Mouse (Mus musculus) liver, embryonic 16.5 days (tissue): ENCODE results near the gene Rxrb. TPM values are rescaled to one million over a fixed set of nuclear protein-coding genes. Genes with fewer than 3 reads are reported as not detected.

Experiments
- ATAC-seq: fragments of 200-750 bp; cut with Nextera tagmentation; 2 replicates; pipeline ENCODE4 v1.8.0; 2017; ENCODE audit warnings: low read depth, mild to moderate bottlenecking, moderate number of reproducible peaks, moderate library complexity
- H3K27ac ChIP-seq: fragments of 300-500 bp; sonication (generic); 2 replicates; pipeline ENCODE4 v1.5.1; 2014; ENCODE audit warnings: mild to moderate bottlenecking, low read length
- H3K27me3 ChIP-seq: fragments of 300-500 bp; sonication (generic); 2 replicates; pipeline ENCODE4 v1.6.1; 2014; ENCODE audit warnings: low read depth, low read length, mixed read lengths; ENCODE audit not compliant: control insufficient read depth, insufficient read depth
- H3K36me3 ChIP-seq: fragments of 300-500 bp; sonication (generic); 2 replicates; pipeline ENCODE4 v1.6.1; 2014; ENCODE audit warnings: mild to moderate bottlenecking; ENCODE audit not compliant: control insufficient read depth, insufficient read depth
- H3K4me1 ChIP-seq: fragments of 300-500 bp; sonication (generic); 2 replicates; pipeline ENCODE4 v1.6.1; 2014; ENCODE audit warnings: low read depth, low read length, mixed read lengths; ENCODE audit not compliant: control insufficient read depth
- H3K4me2 ChIP-seq: fragments of 300-500 bp; sonication (generic); 2 replicates; pipeline ENCODE4 v1.6.1; 2014; ENCODE audit warnings: low read depth, low read length, mixed read lengths
- H3K4me3 ChIP-seq: fragments of 300-500 bp; sonication (generic); 2 replicates; pipeline ENCODE4 v1.5.1; 2014; ENCODE audit warnings: low read depth, mild to moderate bottlenecking, low read length
- H3K9ac ChIP-seq: fragments of 300-500 bp; sonication (generic); 2 replicates; pipeline ENCODE4 v1.6.1; 2014; ENCODE audit warnings: low read depth, low read length
- H3K9me3 ChIP-seq: fragments of 300-500 bp; sonication (generic); replicated peaks from 2 replicates; pipeline ENCODE4 v1.6.1; 2016; ENCODE audit warnings: low read length; ENCODE audit not compliant: control insufficient read depth
- WGBS: fragments of 180-500 bp; shearing (Covaris S2); extraction: QIAGEN DNeasy Blood & Tissue Kit; methylation state at CpG from one replicate; pipeline ENCODE4 v1.1.7; 2014; ENCODE audit not compliant: insufficient replicate concordance; 5-methylcytosine and 5-hydroxymethylcytosine counted together
- polyA plus RNA-seq: library from polyadenylated mRNA; unstranded; fragments of >200 nt; fragmentation: Nextera tagmentation; extraction: Ambion mirVana; gene quantifications from 2 replicates; pipeline ENCODE4 v1.2.1, GENCODE M21; 2015

Gene Rxrb
- polyA plus RNA-seq, 1 experiment from 2014 or later: 15.7 TPM

DNA sequence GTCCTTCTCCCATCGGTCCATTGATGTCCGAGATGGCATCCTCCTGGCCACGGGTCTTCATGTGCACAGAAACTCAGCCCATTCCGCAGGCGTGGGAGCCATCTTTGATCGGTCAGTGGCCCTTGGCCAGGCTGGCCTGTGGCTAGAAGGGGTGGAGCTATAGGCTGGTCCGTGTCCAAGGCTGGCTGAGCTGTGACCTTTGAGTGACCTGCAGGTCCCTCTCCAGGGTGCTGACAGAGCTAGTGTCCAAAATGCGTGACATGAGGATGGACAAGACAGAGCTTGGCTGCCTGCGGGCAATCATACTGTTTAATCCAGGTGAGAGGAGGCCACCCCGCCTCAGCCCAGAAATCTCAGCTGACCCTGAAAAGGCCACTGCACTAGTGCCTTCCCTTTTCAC, 5.0 kb downstream of the Rxrb start:
- no peak for ATAC-seq
- H3K36me3 ChIP-seq: peaks cover 18% of the 10 kb centered on the region

DNA sequence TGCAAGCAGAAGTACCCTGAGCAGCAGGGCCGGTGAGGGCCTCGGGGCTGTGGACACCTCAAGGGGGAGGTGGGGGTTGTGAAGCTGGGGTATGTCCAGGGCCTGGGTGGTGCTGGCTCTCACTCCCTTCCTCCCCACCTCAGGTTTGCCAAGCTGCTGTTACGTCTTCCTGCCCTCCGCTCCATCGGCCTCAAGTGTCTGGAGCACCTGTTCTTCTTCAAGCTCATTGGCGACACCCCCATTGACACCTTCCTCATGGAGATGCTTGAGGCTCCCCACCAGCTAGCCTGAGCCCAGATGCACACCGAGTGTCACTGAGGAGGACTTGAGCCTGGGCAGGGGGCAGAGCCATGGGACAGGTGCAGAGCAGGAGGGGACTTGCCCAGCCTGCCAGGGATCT, 5.6 kb downstream of the Rxrb start:
- no peak for ATAC-seq
- H3K9ac ChIP-seq: no peak overlapping the region
- H3K4me2 ChIP-seq: no peak overlapping the region
- no peaks in the 10 kb centered on the region for H3K9me3 ChIP-seq
- H3K4me1 ChIP-seq: peaks cover 24% of the 10 kb centered on the region
- no peak overlapping the region for H3K4me3 ChIP-seq
- H3K27me3 ChIP-seq: peaks cover 16% of the 10 kb centered on the region
- peaks cover 18% of the 10 kb centered on the region for H3K36me3 ChIP-seq
- 83% methylated on average over 7 of the region's 7 CpGs for WGBS
- no peak overlapping the region for H3K27ac ChIP-seq

More for the DNA sequence above, 5.0 kb downstream of the Rxrb start:
- Histone ChIP-seq H3K27me3 (peaks cover 16% of the 10 kb centered on the region), H3K9ac (no peak overlapping the region), H3K4me2 (no peak overlapping the region), H3K27ac (no peak overlapping the region), H3K9me3 (no peaks in the 10 kb centered on the region), H3K4me1 (peaks cover 24% of the 10 kb centered on the region), H3K4me3 (no peak overlapping the region)
- 72% methylated on average over 10 of the region's 10 CpGs for WGBS

DNA sequence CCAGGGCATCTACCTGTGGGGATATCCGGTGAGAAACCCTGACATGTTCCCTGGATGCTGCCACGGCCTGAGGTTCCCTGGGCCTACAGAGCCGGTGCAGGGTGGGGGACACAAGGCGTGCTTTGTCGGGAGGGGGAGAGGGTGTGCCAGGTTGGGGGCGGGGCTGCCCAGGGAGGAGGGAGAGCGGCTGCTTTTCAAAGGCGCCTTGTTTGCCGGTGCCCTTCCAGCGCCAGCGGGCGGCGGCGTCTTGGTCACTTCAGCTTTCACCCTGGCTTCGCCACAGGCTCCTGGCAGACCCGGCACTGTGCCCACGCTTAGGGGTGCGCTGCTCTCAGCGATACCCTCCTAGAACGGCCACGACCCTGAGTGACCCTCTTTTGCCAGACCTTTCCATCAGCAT, 6.8 kb downstream of the Rxrb start:
- Histone ChIP-seq H3K4me1 (peaks cover 14% of the 10 kb centered on the region), H3K27ac (no peak overlapping the region), H3K36me3 (peaks cover 18% of the 10 kb centered on the region), H3K27me3 (peaks cover 16% of the 10 kb centered on the region), H3K4me3 (no peak overlapping the region), H3K4me2 (peak overlapping the region; percentile 2; the same call in 1 of the 2 replicates), H3K9ac (no peak overlapping the region), H3K9me3 (no peaks in the 10 kb centered on the region)
- 27% methylated on average over 21 of the region's 21 CpGs for WGBS
- ATAC-seq: no peak

DNA sequence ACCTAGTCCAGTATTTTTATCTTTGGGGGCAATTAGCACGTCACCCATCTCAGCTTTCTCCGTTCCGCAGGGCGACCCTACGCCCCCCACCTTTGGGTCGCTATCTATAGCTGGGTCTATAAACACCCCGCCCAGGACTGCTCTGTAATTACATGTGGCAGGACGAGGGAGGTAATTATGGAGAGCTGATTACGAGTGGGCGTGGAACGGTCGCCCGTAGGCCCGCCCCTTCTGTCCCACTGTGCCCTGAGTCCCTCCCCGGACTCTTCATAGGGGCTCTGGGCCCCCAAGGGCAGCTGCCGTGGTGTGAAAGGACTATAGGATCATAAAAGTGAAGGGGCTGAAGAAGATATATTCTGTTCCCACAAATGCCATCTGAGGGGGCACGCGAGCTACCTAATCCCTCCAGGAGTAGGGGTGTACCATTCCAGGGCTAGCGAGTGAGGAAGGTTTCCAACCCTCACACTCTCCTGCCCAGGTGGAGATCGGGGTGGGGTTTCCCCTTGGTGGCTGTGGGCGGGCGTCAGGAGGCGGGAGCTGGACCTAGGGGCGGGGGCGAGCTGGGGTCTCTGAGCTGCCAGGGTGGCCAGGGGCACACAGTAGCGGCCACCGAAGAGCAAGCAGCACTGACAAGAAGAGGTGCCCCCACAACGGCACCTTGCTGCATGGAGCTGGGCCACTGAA, 7.4 kb downstream of the Rxrb start, which contains the start of gene Col11a2:
Gene Col11a2, plus strand, starts transcription at position 560 of the 684 bp plus-strand sequence.
- no peak within 1 kb of the TSS for H3K27ac ChIP-seq
- H3K9me3 ChIP-seq: no peaks in the 10 kb centered on the region
- peaks cover 16% of the 10 kb centered on the region for H3K27me3 ChIP-seq
- no peak within 1 kb of the TSS for H3K4me3 ChIP-seq
- H3K36me3 ChIP-seq: peaks cover 18% of the 10 kb centered on the region
- H3K4me1 ChIP-seq: peaks cover 9% of the 10 kb centered on the region
- no peak within 1 kb of the TSS for H3K9ac ChIP-seq
- 6% methylated on average over 28 of the region's 28 CpGs for WGBS
- peak within 1 kb of the TSS; percentile 2; the same call in 1 of the 2 replicates for H3K4me2 ChIP-seq
- ATAC-seq: no peak

DNA sequence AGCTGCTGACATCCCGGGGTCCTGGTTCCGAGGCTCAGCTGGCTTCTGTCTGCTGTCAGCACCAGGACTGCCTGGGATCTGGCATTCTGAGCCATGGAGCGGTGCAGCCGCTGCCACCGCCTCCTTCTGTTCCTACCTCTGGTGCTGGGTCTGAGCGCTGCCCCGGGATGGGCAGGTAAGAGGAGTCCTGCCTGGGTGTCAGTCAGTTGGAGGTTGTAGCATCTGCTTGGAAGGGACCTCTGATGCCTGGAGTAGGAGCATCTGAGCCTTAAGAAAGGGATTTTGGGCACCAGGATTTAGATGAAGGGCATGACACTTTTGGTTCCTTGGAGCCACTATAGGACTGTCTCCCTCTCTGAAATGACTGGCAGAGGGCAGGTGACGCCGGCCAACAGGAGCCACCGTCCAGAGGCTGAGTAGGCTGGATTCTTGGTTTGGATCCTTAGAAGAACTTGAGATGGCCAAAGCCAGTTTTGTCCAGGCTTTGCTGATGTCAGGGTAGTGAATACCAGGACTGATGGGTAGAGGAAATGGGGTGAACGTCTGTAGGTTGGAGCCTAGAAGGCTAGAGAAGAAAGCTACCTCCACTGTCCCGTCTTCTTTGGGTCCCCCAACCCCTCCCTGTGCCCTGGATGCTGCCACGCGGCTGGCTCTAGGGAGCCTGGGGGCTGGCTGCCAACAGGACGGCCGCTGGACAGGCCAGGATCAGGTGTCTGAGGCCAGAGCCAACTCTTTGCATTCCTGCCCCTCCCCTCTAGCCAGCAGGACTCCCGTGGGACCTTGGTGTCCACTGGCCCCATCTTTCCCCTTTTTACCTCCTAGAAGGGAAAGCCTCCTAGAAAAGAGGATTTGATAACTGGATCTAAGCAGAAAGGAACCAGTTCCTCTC, 8.2 kb downstream of the Rxrb start:
- H3K4me1 ChIP-seq: peaks cover 8% of the 10 kb centered on the region; the same call in 1 of the 2 replicates
- no peaks in the 10 kb centered on the region for H3K9me3 ChIP-seq
- no peak overlapping the region for H3K4me2 ChIP-seq
- H3K4me3 ChIP-seq: no peak overlapping the region
- WGBS: 33% methylated on average over 17 of the region's 17 CpGs
- H3K27ac ChIP-seq: no peak overlapping the region
- H3K9ac ChIP-seq: no peak overlapping the region
- no peak for ATAC-seq
- peaks cover 18% of the 10 kb centered on the region for H3K36me3 ChIP-seq
- H3K27me3 ChIP-seq: peaks cover 16% of the 10 kb centered on the region

DNA sequence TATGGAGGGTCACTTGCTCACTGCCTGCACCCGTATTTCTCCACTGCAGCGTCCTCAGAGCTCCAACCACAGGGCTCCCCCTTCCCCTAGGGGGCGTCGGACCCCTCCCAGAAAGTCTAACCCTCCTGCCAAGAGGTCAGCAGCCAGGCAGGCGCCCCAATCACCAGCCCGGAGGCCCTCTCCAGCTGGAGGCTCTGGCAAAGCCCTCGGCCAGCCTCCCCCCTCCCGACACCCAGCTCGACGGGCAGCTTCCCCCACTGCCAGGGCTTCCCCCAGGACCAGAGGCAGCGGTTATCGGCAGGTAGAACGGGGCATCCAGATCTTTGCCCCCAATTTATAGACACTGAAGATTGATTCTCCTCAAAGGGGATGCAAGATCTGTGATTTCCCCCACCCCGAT, 14.3 kb downstream of the Rxrb start:
- 69% methylated on average over 14 of the region's 14 CpGs for WGBS
- no peaks in the 10 kb centered on the region for H3K9me3 ChIP-seq
- H3K27ac ChIP-seq: no peak overlapping the region
- H3K36me3 ChIP-seq: no peaks in the 10 kb centered on the region
- ATAC-seq: no peak
- peaks cover 2% of the 10 kb centered on the region; the same call in 1 of the 2 replicates for H3K27me3 ChIP-seq
- no peak overlapping the region for H3K9ac ChIP-seq
- H3K4me1 ChIP-seq: no peaks in the 10 kb centered on the region
- no peak overlapping the region for H3K4me2 ChIP-seq
- H3K4me3 ChIP-seq: no peak overlapping the region

DNA sequence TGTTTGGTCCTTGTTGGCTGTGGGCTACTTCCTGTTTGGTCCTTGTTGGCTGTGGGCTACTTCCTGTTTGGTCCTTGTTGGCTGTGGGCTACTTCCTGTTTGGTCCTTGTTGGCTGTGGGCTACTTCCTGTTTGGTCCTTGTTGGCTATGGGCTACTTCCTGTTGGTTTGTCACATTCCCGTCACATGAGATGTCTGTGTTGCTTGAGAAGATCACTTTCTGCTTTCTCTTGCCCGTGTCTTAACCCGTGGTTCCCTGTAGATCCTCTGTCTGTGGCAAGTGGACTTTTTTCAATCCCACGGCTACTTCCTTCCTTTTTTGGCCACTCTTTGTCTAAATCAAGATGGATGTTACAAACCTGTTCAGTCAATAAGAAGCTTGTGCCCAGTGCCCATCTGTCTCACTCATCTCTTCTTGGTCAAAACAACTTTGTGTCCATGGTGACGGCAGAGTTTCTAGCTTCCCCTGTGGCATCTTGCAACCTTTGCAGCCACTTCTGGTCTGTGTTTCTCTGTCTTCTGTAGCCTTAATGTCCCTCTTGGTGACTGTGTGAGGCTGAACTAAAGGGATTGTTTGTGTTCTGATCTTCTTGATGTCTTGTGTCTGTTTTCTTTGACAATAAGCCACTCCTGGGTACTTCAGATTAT, 15.9 kb downstream of the Rxrb start:
- Histone ChIP-seq H3K4me3 (no peak overlapping the region), H3K36me3 (no peaks in the 10 kb centered on the region), H3K9ac (no peak overlapping the region), H3K27ac (no peak overlapping the region), H3K9me3 (no peaks in the 10 kb centered on the region), H3K27me3 (no peaks in the 10 kb centered on the region), H3K4me1 (no peaks in the 10 kb centered on the region), H3K4me2 (no peak overlapping the region)
- no peak for ATAC-seq
- 49% methylated on average over 5 of the region's 5 CpGs for WGBS

DNA sequence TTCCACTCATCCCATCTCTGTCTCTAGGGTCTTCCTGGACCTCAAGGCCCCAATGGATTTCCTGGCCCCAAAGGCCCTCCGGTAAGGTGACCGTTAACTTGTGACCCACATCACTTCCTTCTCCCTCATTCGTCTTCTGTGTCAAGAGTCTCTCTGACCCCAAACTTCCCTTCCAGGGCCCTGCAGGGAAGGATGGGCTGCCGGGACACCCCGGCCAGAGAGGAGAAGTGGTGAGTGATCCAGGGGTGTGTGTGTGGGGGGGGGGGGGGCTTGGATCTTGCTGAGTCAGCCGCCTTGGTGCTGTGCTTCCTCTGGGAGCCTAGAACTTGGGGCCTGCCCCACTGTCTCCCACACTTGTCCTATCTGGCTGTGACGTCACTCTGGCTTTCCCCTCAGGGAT, 25.6 kb downstream of the Rxrb start:
- 27% methylated on average over 7 of the region's 7 CpGs for WGBS
- H3K27ac ChIP-seq: no peak overlapping the region
- no peaks in the 10 kb centered on the region for H3K4me1 ChIP-seq
- H3K27me3 ChIP-seq: no peaks in the 10 kb centered on the region
- no peak overlapping the region for H3K9ac ChIP-seq
- no peak overlapping the region for H3K4me2 ChIP-seq
- peak; percentile 35; the same call in 1 of the 2 replicates for ATAC-seq
- no peaks in the 10 kb centered on the region for H3K36me3 ChIP-seq
- H3K4me3 ChIP-seq: no peak overlapping the region
- no peaks in the 10 kb centered on the region for H3K9me3 ChIP-seq
